Mouse (Mus musculus): ENCODE results near the gene Ms4a18. TPM values are rescaled to one million over a fixed set of nuclear protein-coding genes. Genes with fewer than 3 reads are reported as not detected.

The Ms4a18 gene
- polyA plus RNA-seq (2012; rRNA removed) = not detected in 2 replicates

DNA sequence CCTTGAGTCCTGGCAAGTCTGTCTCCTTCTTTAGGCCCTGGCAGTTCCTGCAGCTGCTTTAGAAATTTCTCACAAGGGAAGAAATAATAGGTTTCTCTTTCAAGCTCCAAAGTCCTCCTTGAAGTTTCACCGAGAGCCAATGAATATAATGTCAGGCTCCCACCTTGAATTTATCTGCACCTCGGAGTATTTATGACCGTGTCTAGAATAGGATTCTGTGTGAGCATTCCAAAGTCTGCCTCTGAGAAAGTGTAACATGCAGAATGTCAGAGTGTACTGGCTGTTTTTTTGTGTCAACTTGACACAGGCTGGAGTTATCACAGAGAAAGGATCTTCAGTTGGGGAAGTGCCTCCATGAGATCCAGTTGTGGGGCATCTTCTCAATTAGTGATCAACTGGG, at the start of gene Ms4a18:
TSS of gene Ms4a18 (minus strand) at position 141 of the 400 bp plus-strand sequence.

DNA sequence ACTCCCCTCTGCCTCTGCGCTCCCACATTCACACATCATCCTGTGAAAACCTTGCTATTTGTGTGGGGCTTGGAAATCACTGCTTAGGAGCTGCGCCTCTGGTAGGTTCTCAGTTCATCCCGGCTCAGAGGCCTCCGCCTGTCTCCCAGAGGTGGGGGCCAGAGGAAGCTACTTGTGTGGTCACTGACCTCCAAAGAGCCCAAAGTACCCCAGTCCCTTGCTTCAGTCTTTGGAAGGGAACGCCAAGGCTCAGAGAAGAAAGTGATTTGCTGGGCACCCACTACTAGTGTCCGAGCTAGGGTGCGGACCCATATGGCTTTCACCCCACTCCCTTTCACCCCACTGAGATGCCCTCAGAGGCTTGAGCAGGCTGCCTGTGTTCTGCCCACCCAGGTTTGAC, 24.7 kb downstream of the Ms4a18 start, which contains the start of gene Ms4a15:
TSS of gene Ms4a15 (minus strand) at position 101 of the 400 bp plus-strand sequence.

DNA sequence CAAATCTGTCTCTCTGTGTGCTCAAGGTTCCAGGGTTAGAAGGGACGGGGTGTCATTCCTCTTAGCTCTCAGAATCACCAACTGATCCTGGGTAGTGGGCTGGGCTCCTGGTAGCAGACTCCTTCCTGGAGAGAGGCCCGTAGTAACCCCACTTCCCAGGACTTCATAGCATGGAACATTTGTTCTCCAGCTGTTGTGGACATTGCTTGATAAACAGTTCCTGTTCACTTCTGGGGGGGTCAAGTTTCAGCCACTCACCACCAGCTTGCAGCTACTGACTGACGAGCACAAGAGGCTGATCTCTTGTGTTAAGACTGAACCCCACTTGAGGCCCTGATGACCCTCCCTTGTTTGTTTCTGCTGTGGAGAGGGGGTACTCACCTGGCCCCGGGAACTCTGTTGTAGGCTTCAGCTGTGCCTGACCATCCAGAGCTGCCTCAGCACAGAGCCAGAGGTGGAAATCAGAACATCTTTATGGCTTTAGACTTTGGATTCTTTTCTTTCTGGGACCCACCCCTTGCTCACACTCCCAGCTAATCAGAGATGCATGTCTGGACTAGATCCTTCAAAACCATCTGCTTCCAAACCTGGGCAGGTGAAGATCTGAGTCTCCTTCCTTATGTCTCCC, 43.5 kb downstream of the Ms4a18 start, which contains the start of gene Ms4a10:
TSS of gene Ms4a10 (minus strand) at position 433 of the 628 bp plus-strand sequence.

DNA sequence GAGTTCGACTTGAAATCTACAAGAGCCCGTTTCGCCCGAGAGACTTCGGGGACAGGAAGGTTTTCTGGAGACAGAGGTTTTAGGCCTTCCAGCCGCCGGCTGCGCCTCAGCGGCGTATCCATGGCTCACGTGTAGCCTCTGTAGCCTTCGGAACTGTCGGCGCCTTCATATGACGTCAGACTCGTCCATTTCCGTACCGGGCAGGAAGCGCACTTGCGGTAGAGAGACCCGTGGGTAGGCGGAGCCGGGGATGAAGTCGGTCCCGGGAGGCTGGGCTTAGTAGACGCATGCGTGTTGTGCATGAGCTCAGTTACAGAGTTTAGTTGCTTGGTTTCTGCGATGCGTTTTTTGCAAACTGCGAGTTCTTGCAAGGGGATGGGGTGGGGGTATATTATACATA, 68.7 kb downstream of the Ms4a18 start, which contains the start of gene Ccdc86:
TSS of gene Ccdc86 (minus strand) at position 155 of the 400 bp plus-strand sequence.

Other genes with a start within 250 kb of the Ms4a18 start
- gene Cd6, start 188.0 kb downstream of the Ms4a18 start, polyA plus RNA-seq (2012; rRNA removed) = 0.03 TPM in 1 of 2 replicates, not detected in the other
- gene Slc15a3, start 178.3 kb downstream of the Ms4a18 start, polyA plus RNA-seq (2012; rRNA removed) = 1.8 and 2.6 TPM in 2 replicates
- gene Tmem132a, start 148.1 kb downstream of the Ms4a18 start, polyA plus RNA-seq (2012; rRNA removed) = 234 and 238 TPM in 2 replicates
- gene Tmem109, start 136.0 kb downstream of the Ms4a18 start, polyA plus RNA-seq (2012; rRNA removed) = 39.1 and 49.6 TPM in 2 replicates
- gene Prpf19, start 122.8 kb downstream of the Ms4a18 start, polyA plus RNA-seq (2012; rRNA removed) = 331 and 345 TPM in 2 replicates
- 0.07 and 0.10 TPM in 2 replicates for gene Zp1, start 97.4 kb downstream of the Ms4a18 start, polyA plus RNA-seq (2012; rRNA removed)
- gene Ptgdr2, start 80.9 kb downstream of the Ms4a18 start, polyA plus RNA-seq (2012; rRNA removed) = 0.23 and 0.28 TPM in 2 replicates
- 5.2 and 6.1 TPM in 2 replicates for gene Ccdc86, start 68.8 kb downstream of the Ms4a18 start, polyA plus RNA-seq (2012; rRNA removed)
- 0.08 TPM in 1 of 2 replicates, not detected in the other for gene Ms4a10, start 43.4 kb downstream of the Ms4a18 start, polyA plus RNA-seq (2012; rRNA removed)
- gene Ms4a15, start 24.8 kb downstream of the Ms4a18 start, polyA plus RNA-seq (2012; rRNA removed) = not detected in 2 replicates
- not detected in 2 replicates for gene Ms4a8a, start 63.1 kb upstream of the Ms4a18 start, polyA plus RNA-seq (2012; rRNA removed)
- gene 1700017D01Rik, start 112.8 kb upstream of the Ms4a18 start, polyA plus RNA-seq (2012; rRNA removed) = not detected in 2 replicates
- gene 1700025F22Rik, start 147.3 kb upstream of the Ms4a18 start, polyA plus RNA-seq (2012; rRNA removed) = not detected in 2 replicates
- not detected in 2 replicates for gene Ms4a13, start 178.7 kb upstream of the Ms4a18 start, polyA plus RNA-seq (2012; rRNA removed)
- gene Ms4a12, start 214.4 kb upstream of the Ms4a18 start, polyA plus RNA-seq (2012; rRNA removed) = not detected in 2 replicates
- not detected in 2 replicates for gene Ms4a1, start 248.2 kb upstream of the Ms4a18 start, polyA plus RNA-seq (2012; rRNA removed)

Measured in central nervous system, embryonic 14 days (tissue).